Mouse (Mus musculus) forebrain, embryonic 12.5 days (tissue): ENCODE data around the gene Abcg4. TPM values are rescaled to one million over a fixed set of nuclear protein-coding genes. Genes with fewer than 3 reads are reported as not detected.

Source experiments
- ATAC-seq: fragments of 200-750 bp; cut with Nextera tagmentation; 2 replicates; pipeline ENCODE4 v1.8.0; 2017; ENCODE audit warnings: moderate TSS enrichment; ENCODE audit not compliant: low FRiP score
- H3K27ac ChIP-seq: fragments of 300-500 bp; sonication (generic); 2 replicates; pipeline ENCODE4 v1.5.1; 2016; ENCODE audit warnings: mild to moderate bottlenecking
- H3K27me3 ChIP-seq: fragments of 300-500 bp; sonication (generic); 2 replicates; pipeline ENCODE4 v1.6.1; 2016; ENCODE audit warnings: mild to moderate bottlenecking
- H3K36me3 ChIP-seq: fragments of 300-500 bp; sonication (generic); replicated peaks from 2 replicates; pipeline ENCODE4 v1.6.1; 2016; ENCODE audit warnings: mild to moderate bottlenecking
- H3K4me1 ChIP-seq: fragments of 300-500 bp; sonication (generic); 2 replicates; pipeline ENCODE4 v1.6.1; 2016
- H3K4me2 ChIP-seq: fragments of 300-500 bp; sonication (generic); 2 replicates; pipeline ENCODE4 v1.6.1; 2016; ENCODE audit warnings: mild to moderate bottlenecking, moderate library complexity
- H3K4me3 ChIP-seq: fragments of 300-500 bp; sonication (generic); replicated peaks from 2 replicates; pipeline ENCODE4 v1.5.1; 2016; ENCODE audit warnings: mild to moderate bottlenecking
- H3K9ac ChIP-seq: fragments of 300-500 bp; sonication (generic); 2 replicates; pipeline ENCODE4 v1.6.1; 2016; ENCODE audit warnings: mild to moderate bottlenecking
- H3K9me3 ChIP-seq: fragments of 300-500 bp; sonication (generic); 2 replicates; pipeline ENCODE4 v1.6.1; 2016
- WGBS: fragments of 180-500 bp; shearing (Covaris S2); methylation state at CpG from one replicate; pipeline ENCODE4 v1.1.7; 2016; 5-methylcytosine and 5-hydroxymethylcytosine counted together
- microRNA-seq: library from miRNA; unstranded; fragments of <30 nt; microRNA quantifications from one replicate; pipeline ENCODE4, GENCODE M21; 2017
- polyA plus RNA-seq: library from polyadenylated mRNA; unstranded; fragments of >200 nt; fragmentation: Nextera tagmentation; extraction: Ambion mirVana; gene quantifications from 2 replicates; pipeline ENCODE4 v1.2.1, GENCODE M21; 2016

Abcg4 gene
- polyA plus RNA-seq, 1 experiment from 2014 or later, result 10.1 TPM

- H3K4me3 ChIP-seq, result no peak overlapping the region
- ATAC-seq, result no peak
- H3K27ac ChIP-seq, result no peak overlapping the region
- peaks cover 25% of the 10 kb centered on the region for H3K4me1 ChIP-seq
- H3K9ac ChIP-seq, result 0 out of 2 replicates have a peak overlapping the region, but pooled peaks have one; percentile 9
- no peaks in the 10 kb centered on the region for H3K36me3 ChIP-seq
- H3K4me2 ChIP-seq, result peak overlapping the region; percentile 66; the same call in 1 of the 2 replicates
- no peaks in the 10 kb centered on the region for H3K9me3 ChIP-seq
- H3K27me3 ChIP-seq, result no peaks in the 10 kb centered on the region
Measured at GRCm38 (mm10) chr9:44231609-44232008, 56.8 kb downstream of the Abcg4 start.

GRCm38 (mm10) chr9:44225993-44226392 lies 62.4 kb downstream of the Abcg4 start:
- WGBS, result 70% methylated on average over 6 of the region's 6 CpGs
- Histone ChIP-seq H3K4me3 (no peak overlapping the region), H3K36me3 (no peaks in the 10 kb centered on the region), H3K27me3 (no peaks in the 10 kb centered on the region), H3K4me2 (no peak overlapping the region), H3K27ac (no peak overlapping the region), H3K9ac (no peak overlapping the region), H3K4me1 (peaks cover 9% of the 10 kb centered on the region), H3K9me3 (no peaks in the 10 kb centered on the region)
- no peak for ATAC-seq

Small RNAs within 50 kb of the gene (microRNA-seq; reads per million reads assigned to microRNA genes)
- gene Gm44335, result not detected

Other genes starting within 250 kb of the Abcg4 start
- not detected in 2 replicates for gene Thy1, start 245.2 kb downstream of the Abcg4 start, polyA plus RNA-seq
- 10.2 and 14.6 TPM in 2 replicates for gene Usp2, start 221.6 kb downstream of the Abcg4 start, polyA plus RNA-seq
- gene Mfrp, start 186.9 kb downstream of the Abcg4 start, polyA plus RNA-seq, result 0.27 and 0.33 TPM in 2 replicates
- gene C1qtnf5, start 181.4 kb downstream of the Abcg4 start, polyA plus RNA-seq, result 0.58 and 0.73 TPM in 2 replicates
- 0.14 and 0.36 TPM in 2 replicates for gene Gm49380, start 175.1 kb downstream of the Abcg4 start, polyA plus RNA-seq
- 69.6 and 69.9 TPM in 2 replicates for gene Rnf26, start 175.1 kb downstream of the Abcg4 start, polyA plus RNA-seq
- 13.4 and 14.2 TPM in 2 replicates for gene Mcam, start 154.1 kb downstream of the Abcg4 start, polyA plus RNA-seq
- gene Cbl, start 54.6 kb downstream of the Abcg4 start, polyA plus RNA-seq, result 28.7 and 34.3 TPM in 2 replicates
- not detected in 2 replicates for gene Ccdc153, start 47.9 kb downstream of the Abcg4 start, polyA plus RNA-seq
- 0.23 and 0.31 TPM in 2 replicates for gene Pdzd3, start 37.1 kb downstream of the Abcg4 start, polyA plus RNA-seq
- gene Nlrx1, start 20.0 kb downstream of the Abcg4 start, polyA plus RNA-seq, result 4.6 and 5.2 TPM in 2 replicates
- 34.6 and 35.5 TPM in 2 replicates for gene Hinfp, start 17.1 kb upstream of the Abcg4 start, polyA plus RNA-seq
- 16.5 and 16.9 TPM in 2 replicates for gene C2cd2l, start 31.7 kb upstream of the Abcg4 start, polyA plus RNA-seq
- 38.9 and 39.3 TPM in 2 replicates for gene Dpagt1, start 37.4 kb upstream of the Abcg4 start, polyA plus RNA-seq
- gene H2afx, start 46.1 kb upstream of the Abcg4 start, polyA plus RNA-seq, result 477 and 482 TPM in 2 replicates
- gene Hmbs, start 55.6 kb upstream of the Abcg4 start, polyA plus RNA-seq, result 107 and 115 TPM in 2 replicates
- gene Vps11, start 73.1 kb upstream of the Abcg4 start, polyA plus RNA-seq, result 31.5 and 34.8 TPM in 2 replicates
- 26.7 and 35.8 TPM in 2 replicates for gene Hyou1, start 90.9 kb upstream of the Abcg4 start, polyA plus RNA-seq
- 23.4 and 23.6 TPM in 2 replicates for gene Slc37a4, start 108.2 kb upstream of the Abcg4 start, polyA plus RNA-seq
- 1,477 and 1,540 TPM in 2 replicates for gene Rps25, start 118.5 kb upstream of the Abcg4 start, polyA plus RNA-seq
- gene Trappc4, start 119.0 kb upstream of the Abcg4 start, polyA plus RNA-seq, result 242 and 243 TPM in 2 replicates
- gene Ccdc84, start 130.0 kb upstream of the Abcg4 start, polyA plus RNA-seq, result 30.3 and 32.2 TPM in 2 replicates
- gene Foxr1, start 152.5 kb upstream of the Abcg4 start, polyA plus RNA-seq, result not detected in 2 replicates
- 0.29 TPM in 1 of 2 replicates, not detected in the other for gene Upk2, start 166.4 kb upstream of the Abcg4 start, polyA plus RNA-seq
- gene Bcl9l, start 194.2 kb upstream of the Abcg4 start, polyA plus RNA-seq, result 10.6 and 10.7 TPM in 2 replicates